16 mouse cellular contexts compared by ENCODE assay signal in genomic region chr1:138839809-138840430, GRCm38 (mm10). TPM values are rescaled to one million over a fixed set of nuclear protein-coding genes. Genes with fewer than 3 reads are reported as not detected.
DNase-seq lines count a peak whose midpoint lies in the region; ATAC-seq and TF ChIP-seq lines count a peak whose summit lies in the region.
"Had no signal": no experiment of that assay in that cellular context is flagged by ENCODE, and none has a peak within 500 bp of the region (broad histone marks: within the 10 kb centered on the region; RNA-seq: fewer than 3 reads in every experiment).

No protein-coding gene starts in this region.

- no peak for ATAC-seq in limb, embryonic 15.5 days (ENCODE audit: insufficient number of reproducible peaks, low FRiP score, low TSS enrichment, low read depth)
- ATAC-seq: CD4-positive, CD25-positive, alpha-beta regulatory T cell, adult 4 months; Patski had no signal

- peak overlapping the region; percentile 63 for H3K4me3 ChIP-seq in layer of hippocampus, adult 2 months
- peak overlapping the region; percentile 54 for H3K4me3 ChIP-seq in hindbrain, embryonic 10.5 days
- peak overlapping the region; percentile 51 for H3K4me3 ChIP-seq in limb, embryonic 15.5 days
- no peak overlapping the region for H3K4me3 ChIP-seq in thymus, adult 2 months (ENCODE audit: control insufficient read depth, insufficient read depth, low read length)
- H3K4me3 ChIP-seq: embryonic facial prominence, embryonic 15.5 days; liver, embryonic 13.5 days had no signal

- no peak for TF ChIP-seq CTCF in layer of hippocampus, adult 2 months (conservative IDR thresholded peaks at IDR 0.05)
- no peak for TF ChIP-seq CTCF in thymus, adult 2 months (IDR thresholded peaks at IDR 0.05; ENCODE audit: borderline replicate concordance, control insufficient read depth, extremely low read depth, insufficient read depth, low read length, poor library complexity)

- peak overlapping the region; percentile 88 for H3K27ac ChIP-seq in layer of hippocampus, adult 2 months
- H3K27ac ChIP-seq in hindbrain, embryonic 10.5 days = no peak overlapping the region; the same call in 1 of the 2 replicates
- H3K27ac ChIP-seq in limb, embryonic 15.5 days = no peak overlapping the region
- no peak overlapping the region for H3K27ac ChIP-seq in thymus, adult 2 months (ENCODE audit: control insufficient read depth, insufficient read depth, low read length)
- H3K27ac ChIP-seq: embryonic facial prominence, embryonic 15.5 days; liver, embryonic 13.5 days had no signal

- H3K4me2 ChIP-seq in limb, embryonic 15.5 days = peak overlapping the region; percentile 68
- H3K4me2 ChIP-seq: embryonic facial prominence, embryonic 15.5 days; liver, embryonic 13.5 days had no signal

- H3K9me3 ChIP-seq in hindbrain, embryonic 10.5 days = no peaks in the 10 kb centered on the region
- no peaks in the 10 kb centered on the region for H3K9me3 ChIP-seq in limb, embryonic 15.5 days
- H3K9me3 ChIP-seq: embryonic facial prominence, embryonic 15.5 days; liver, embryonic 13.5 days had no signal

- no peak for DNase-seq in layer of hippocampus, adult 2 months (ENCODE audit: low spot score in 2 of 2)
- DNase-seq in layer of hippocampus, adult 9-11 months = no peak
- DNase-seq in hindbrain, embryonic 10.5 days (ENCODE audit: low spot score) = no peak
- peak; percentile 43 for DNase-seq in splenic B cell, adult 2 months (ENCODE audit: low read depth, low spot score)
- no peak for DNase-seq in kidney, adult 9 months
- DNase-seq in lung, postnatal 10 days = no peak
- no peak for DNase-seq in thymus, adult 2 months
- DNase-seq: adrenal gland, postnatal 14 days; gastrocnemius, postnatal 25 days; heart, postnatal 14 days; liver, embryonic 13.5 days had no signal

- no peak for TF ChIP-seq POLR2A in thymus, adult 2 months (IDR thresholded peaks at IDR 0.05; ENCODE audit: control insufficient read depth, extremely low read depth, insufficient read depth, low read length, poor library complexity)

- WGBS in hindbrain, embryonic 10.5 days = 3% methylated on average over 16 of the region's 16 CpGs
- 12% methylated on average over 16 of the region's 16 CpGs for WGBS in limb, embryonic 15.5 days
- WGBS in thymus, adult 2 months = 12% methylated on average over 16 of the region's 16 CpGs

- peaks cover 100% of the 10 kb centered on the region for H3K27me3 ChIP-seq in hindbrain, embryonic 10.5 days (ENCODE audit: insufficient read depth, poor library complexity, severe bottlenecking)
- peaks cover 51% of the 10 kb centered on the region for H3K27me3 ChIP-seq in limb, embryonic 15.5 days
- peaks cover 4% of the 10 kb centered on the region for H3K27me3 ChIP-seq in splenic B cell, adult 2 months (ENCODE audit: control insufficient read depth, insufficient read depth, low read length, poor library complexity, severe bottlenecking)
- H3K27me3 ChIP-seq in thymus, adult 2 months (ENCODE audit: control insufficient read depth, insufficient read depth, low read length) = peaks cover 43% of the 10 kb centered on the region

- H3K9ac ChIP-seq in limb, embryonic 15.5 days = 0 out of 2 replicates have a peak overlapping the region, but pooled peaks have one; percentile 17
- H3K9ac ChIP-seq: embryonic facial prominence, embryonic 15.5 days; liver, embryonic 13.5 days had no signal

- peaks cover 38% of the 10 kb centered on the region for H3K4me1 ChIP-seq in hindbrain, embryonic 10.5 days (replicated peaks)
- H3K4me1 ChIP-seq in limb, embryonic 15.5 days = peaks cover 44% of the 10 kb centered on the region
- peaks cover 17% of the 10 kb centered on the region for H3K4me1 ChIP-seq in thymus, adult 2 months (replicated peaks; ENCODE audit: control insufficient read depth, insufficient read depth, low read length)

- no peaks in the 10 kb centered on the region for H3K36me3 ChIP-seq in hindbrain, embryonic 10.5 days
- no peaks in the 10 kb centered on the region for H3K36me3 ChIP-seq in limb, embryonic 15.5 days
- H3K36me3 ChIP-seq in splenic B cell, adult 2 months (ENCODE audit: control insufficient read depth, insufficient read depth, low read length, poor library complexity, severe bottlenecking) = no peaks in the 10 kb centered on the region
- no peaks in the 10 kb centered on the region for H3K36me3 ChIP-seq in thymus, adult 2 months (ENCODE audit: control insufficient read depth, insufficient read depth, low read length)
- H3K36me3 ChIP-seq: embryonic facial prominence, embryonic 15.5 days; liver, embryonic 13.5 days had no signal

RNA-seq across cellular contexts. Expression of gene Lhx9, which starts 8.5 kb away (rescaled TPM):
- 10 to 100 TPM; 16.5 to 17.4 TPM for total RNA-seq in layer of hippocampus, adult 2 months (2021)
- polyA plus RNA-seq in hindbrain, embryonic 10.5 days (2016; fragmentation: Nextera tagmentation; extraction: Ambion mirVana) = 11.0 and 18.1 TPM in 2 replicates
- polyA plus RNA-seq in limb, embryonic 15.5 days (2015; fragmentation: Nextera tagmentation; extraction: Ambion mirVana) = 11.7 and 13.5 TPM in 2 replicates
- 0.05 TPM in 1 of 2 replicates, not detected in the other for polyA plus RNA-seq in thymus, adult 2 months (2012; rRNA removed)
- total RNA-seq: gastrocnemius, postnatal 25 days had no signal
- polyA plus RNA-seq: CD4-positive, CD25-positive, alpha-beta regulatory T cell, adult 4 months; large intestine, adult 2 months had no signal

RNA-seq across cellular contexts. Expression of gene 2310009B15Rik, which starts 16.7 kb away (rescaled TPM):
- total RNA-seq in layer of hippocampus, adult 2 months (2021) = 10 to 100 TPM; 23.1 to 24.7 TPM
- polyA plus RNA-seq in hindbrain, embryonic 10.5 days (2016; fragmentation: Nextera tagmentation; extraction: Ambion mirVana) = 43.2 and 45.0 TPM in 2 replicates
- polyA plus RNA-seq in limb, embryonic 15.5 days (2015; fragmentation: Nextera tagmentation; extraction: Ambion mirVana) = 32.4 and 38.0 TPM in 2 replicates
- 51.3 and 54.8 TPM in 2 replicates for polyA plus RNA-seq in thymus, adult 2 months (2012; rRNA removed)

Comparison
In these comparisons a context has a peak if more than half of its experiments do, and no peak if none do; other contexts are left out.
1. RNA of gene Lhx9, which starts 8.5 kb away (polyA plus RNA-seq): 11.0 to 18.1 TPM in hindbrain, embryonic 10.5 days and 11.7 to 13.5 TPM in limb, embryonic 15.5 days; 0.05 TPM in thymus, adult 2 months; every median in the first group is over 10 times any median in the second.